Mouse (Mus musculus) cerebellum, adult 18-20 months (tissue): ENCODE results near the gene Eif3i.
A peak's percentile ranks its signal among the peaks of the same experiment; 100 is the strongest.
"Not testable (repeated sequence)": the region's sequence is repeated elsewhere in the genome, so short reads cannot be mapped to it uniquely, and the experiment has no call there.

Source experiments
- DNase-seq, 2 experiments: peaks; one replicate each; pipeline ENCODE4 v3.0.0; 2021

The Eif3i gene

DNA sequence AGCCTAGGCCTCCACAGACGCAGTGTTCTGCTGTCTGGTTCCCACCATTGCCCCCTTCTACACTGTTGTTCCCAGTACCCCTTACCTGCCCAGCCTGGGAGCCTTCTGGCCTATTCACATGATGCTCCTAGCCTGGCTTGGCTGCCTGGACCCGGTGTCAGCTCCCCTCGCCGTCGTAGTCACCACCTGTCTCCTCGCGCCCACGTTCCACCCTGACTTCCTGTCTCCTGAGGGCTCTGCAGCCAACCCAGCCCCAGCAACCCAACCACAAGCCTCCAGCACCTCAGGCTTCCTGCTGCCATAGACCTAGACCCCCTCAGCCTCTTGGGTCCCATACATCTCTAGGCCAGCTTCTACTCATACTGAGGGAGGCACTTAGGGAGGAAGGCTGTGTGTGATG lies 27.0 kb downstream of the Eif3i start, which contains the start of gene Lck:
Lck (minus strand) TSS at position 212 of the 400 bp plus-strand sequence.
- no peak for DNase-seq

- DNase-seq = no peak
Observed at GRCm38 (mm10) chr4:129573093-129573370, 27.4 kb downstream of the Eif3i start.

DNA sequence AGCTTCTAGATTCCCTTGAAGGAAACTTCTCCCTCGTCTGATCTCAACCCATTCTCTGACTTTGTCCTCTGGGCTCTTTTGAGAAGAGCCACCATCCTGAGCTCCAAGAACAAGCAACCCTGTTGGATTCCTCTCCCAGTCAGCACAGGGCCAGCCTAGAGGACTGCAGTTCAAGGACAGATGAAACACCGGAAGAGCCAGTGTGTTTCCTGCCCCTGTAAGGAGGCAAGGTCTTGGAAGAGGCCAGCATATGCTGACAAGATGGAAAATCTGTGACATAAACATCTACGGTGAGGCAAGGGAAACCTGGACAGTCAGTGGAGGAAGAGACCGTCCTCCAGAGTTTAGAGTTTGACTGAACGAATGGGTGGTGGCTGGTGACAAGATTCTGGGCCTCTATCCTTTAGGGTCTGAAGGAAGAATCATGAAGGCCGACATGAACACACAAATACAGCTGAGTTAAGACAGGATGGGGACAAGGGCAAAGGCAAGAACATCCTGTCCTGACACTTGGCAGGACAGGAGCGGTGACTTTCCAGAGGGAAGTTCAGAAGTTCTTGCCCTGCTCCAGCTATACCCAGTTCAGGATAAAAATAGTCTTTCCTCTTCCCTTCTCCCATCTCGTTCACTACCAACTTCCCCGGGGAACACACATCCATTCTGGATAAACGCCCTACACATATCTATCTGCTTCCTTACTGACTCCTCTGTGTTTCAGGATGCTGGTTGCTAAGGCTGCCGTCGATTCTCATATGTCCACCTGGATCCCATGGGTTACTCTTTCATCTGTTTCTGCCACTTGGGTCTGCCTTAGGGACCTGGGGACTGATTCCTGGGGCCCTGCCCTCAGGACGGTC lies 28.0 kb downstream of the Eif3i start:
- DNase-seq = no peak

- DNase-seq = no peak
Observed at GRCm38 (mm10) chr4:129571551-129572084, 28.8 kb downstream of the Eif3i start.

GRCm38 (mm10) chr4:129570028-129570427 lies 30.4 kb downstream of the Eif3i start:
- no peak for DNase-seq

DNA sequence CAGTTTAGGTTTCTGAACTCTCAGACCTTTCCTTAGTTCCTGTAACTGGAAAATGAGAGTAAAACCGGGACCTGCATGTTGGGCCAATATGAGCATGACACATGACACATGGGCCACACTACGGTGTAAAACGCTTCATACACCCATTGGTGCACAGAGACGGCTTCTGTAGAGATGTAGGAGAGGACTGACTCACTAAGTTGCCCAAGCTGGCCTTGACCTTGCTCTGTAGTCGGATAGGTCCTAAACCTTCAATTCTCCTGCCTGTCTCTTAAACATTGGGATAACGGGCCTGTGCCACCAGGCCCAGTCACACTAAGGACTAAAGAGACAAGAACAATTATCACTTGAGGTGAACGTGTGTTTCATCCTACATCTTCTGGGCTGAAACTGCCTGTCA lies 32.1 kb downstream of the Eif3i start:
- no peak for DNase-seq

DNA sequence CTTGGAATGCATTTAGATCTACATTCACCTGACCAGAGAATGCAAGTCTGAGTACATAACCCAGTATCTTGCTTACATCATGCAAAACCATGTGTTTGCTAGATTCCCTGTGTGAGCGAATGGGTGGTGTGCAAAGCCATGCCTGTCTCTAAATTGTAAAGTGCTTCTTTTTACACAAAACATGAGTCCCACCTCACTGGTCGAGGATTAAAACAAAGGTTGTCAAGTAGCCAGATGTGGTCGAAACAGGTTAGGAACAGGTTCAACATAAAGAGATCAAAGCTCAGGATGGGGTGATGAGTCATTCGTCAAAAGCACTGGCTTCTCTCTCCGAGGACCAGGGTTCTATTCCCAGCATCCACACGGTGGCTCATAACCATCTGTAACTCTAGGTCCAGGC lies 35.3 kb downstream of the Eif3i start:
- DNase-seq = no peak

DNA sequence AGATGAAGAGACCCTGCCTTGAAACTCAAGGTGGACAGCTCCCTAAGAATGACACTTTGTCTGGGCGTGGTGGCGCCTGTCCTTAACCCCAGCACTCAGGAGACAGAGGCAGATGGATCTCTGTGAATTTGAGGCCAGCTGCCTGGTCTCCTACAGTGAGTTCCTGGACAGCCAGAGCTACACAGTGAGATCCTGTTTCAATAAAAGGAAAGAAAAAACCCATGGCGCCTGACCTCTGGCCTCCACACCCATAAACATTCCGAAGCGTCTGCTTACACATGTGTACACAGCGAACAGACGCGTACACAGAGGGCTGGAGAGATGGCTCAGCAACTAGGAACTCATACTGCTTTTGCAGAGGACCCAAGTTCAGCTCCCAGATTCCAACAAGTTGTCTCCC lies 36.7 kb downstream of the Eif3i start:
- DNase-seq = no peak

DNA sequence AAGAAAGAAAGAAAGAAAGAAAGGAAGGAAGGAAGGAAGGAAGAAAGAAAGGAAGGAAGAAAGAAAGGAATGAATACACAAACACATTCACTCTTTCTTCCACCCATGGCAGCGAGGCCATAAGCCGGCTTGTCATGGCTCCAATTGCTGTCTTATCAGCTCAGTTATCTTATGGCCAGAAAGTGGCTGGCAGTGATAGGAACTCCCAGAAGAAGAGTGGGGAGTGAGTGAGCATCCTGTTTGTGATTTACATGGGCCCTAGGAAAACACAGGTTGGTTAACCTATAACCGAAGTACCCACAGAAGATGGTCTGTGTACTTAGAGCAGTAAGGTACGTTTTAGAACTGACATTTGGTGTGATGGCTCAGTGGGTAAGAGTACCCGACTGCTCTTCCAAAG lies 39.3 kb downstream of the Eif3i start:
- no peak for DNase-seq

DNA sequence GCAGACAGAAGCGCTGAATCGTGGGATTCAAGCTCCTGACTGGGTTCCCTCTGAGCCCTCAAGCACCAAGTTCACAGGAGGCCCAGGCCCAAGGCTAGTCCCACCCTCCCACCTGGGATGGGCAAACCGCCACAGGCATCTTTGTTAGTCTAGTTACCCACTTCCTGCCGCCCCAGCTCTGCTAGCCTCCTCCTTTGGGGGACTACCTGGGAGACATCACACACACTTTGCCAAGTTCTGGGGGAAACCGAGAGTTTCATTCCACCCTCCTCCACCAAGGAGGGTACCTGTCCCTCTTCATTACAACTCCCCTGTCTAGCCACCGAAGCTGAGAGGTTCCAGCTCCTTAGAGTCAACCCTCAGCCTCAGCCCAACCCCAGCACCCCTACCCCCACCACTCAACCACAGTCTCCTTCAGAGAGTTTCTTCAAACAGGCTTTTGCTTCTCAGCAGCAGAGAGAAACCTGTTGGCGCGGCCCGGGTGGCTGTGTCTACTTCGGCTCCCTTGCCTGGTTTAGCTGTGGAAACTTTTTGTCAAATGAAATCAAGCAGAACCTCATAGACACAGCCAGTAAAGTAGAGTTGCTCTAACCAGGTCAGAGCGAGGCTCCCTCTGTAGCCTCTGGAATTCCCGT lies 42.0 kb downstream of the Eif3i start:
- no peak for DNase-seq

DNA sequence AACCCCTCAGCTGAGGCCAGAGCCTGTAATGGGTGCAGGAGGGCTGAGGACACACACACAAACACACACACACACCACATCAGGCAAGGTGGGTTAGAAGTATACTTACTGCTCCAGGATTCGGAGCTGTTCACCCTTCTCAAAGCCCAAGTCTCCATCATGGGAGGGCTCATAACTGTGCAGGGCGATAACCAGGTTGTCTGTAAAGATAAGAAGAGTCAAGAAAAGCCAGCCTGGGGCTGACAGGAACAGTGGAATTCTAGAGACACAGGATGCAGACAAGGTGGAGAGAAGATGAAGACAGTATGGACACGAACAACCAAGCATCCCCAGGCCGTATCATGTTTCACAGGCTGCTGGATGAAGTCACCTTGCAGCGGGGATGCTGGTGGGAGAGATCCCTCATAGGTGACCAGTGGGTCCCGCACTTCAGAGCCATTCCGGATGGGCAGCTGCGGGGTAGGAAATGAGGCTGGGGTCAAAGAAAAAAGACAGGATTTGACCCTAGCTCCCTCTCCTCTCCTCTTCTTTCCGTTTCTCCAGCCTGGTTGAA lies 43.1 kb downstream of the Eif3i start:
- no peak for DNase-seq

DNA sequence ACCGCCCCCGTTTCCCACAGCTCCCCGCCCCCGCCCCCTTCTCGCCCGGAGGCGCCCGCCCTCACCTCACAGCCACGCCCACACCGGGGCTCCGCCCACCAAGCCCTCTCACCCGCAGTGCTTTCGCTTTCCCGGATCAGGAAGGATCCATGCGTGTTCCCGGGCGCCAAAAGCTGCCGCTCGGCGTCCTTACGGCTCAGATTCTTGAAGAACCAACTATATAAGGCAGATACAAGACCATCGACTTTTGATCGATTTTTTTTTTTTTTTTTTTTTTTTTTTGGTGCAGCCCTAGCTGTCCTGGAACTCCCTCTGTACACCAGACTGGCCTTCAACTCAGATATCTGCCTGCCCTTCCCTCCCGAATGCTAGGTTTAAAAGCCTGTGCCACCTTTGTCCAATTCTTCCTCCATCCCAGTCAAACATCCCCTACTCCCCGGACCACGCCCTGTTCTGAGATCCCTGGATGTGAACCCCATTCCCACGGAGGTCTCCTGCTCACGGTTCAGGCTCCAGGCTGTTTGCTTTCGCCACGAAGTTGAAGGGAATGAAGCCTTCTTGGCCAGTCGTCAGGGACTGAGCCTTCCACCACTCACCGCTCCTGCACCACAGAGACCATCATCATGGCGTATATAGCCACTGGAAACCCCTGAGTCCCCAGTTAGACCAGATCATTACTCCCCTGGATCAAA lies 43.8 kb downstream of the Eif3i start:
- peak; percentile 81 to 87 for DNase-seq

- no peak for DNase-seq
Observed at GRCm38 (mm10) chr4:129555862-129556531, 44.5 kb downstream of the Eif3i start.

DNA sequence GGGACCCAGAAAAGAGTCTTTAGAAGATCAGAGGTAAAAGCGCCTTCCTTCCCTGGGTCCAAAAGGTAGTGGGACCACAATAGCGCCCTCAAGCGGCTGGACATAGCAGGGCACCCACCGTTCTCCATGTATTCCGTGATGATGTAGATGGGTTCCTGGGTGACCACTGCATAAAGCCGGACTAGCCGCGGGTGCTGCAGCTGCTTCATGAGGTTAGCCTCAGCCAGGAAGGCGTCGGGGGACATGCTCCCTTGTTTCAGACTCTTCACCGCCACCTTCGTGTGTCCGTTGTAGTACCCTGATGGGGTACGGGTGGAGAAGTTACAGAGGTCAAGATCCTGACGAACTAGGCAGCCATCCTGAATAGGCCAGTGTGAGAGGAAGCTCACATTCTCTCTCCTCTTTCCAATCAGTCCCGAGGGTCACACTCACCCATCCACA lies 45.0 kb downstream of the Eif3i start:
- peak; percentile 62 to 70 for DNase-seq

DNA sequence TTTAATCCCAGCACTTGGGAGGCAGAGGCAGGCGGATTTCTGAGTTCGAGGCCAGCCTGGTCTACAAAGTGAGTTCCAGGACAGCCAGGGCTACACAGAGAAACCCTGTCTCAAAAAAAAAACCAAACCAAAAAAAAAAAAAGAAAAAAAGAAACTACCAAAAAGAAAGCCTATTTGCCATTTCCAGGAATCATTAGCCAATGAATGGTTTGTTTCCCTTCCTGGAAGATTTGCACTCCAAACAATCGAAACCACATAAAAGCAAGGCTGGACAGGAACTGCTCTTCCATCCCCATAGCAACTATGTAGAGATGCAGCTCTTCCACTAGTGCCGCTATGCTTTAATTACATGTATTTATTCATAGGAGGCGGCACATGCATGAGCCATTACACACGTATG lies 45.9 kb downstream of the Eif3i start:
- DNase-seq = not testable (repeated sequence)

GRCm38 (mm10) chr4:129550295-129550694 lies 50.2 kb downstream of the Eif3i start:
- DNase-seq = no peak

DNA sequence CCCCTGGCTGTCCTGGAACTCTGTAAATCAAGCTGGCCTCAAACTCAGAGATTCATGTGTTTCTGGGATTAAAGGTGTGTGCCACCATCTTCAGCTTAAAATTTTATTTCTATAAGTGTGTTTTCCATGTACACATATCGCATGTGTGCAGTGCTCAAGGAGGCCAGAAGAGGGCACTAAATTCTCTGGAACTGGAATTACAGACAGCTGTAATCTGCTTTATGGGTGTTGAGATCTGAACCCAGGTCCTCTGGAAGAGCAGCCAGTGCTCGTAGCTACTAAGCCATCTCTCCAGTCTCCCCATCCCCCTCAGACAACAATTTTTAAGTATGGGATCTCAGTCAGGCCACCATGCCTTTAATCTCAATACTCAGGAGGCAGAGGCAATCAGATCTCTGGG lies 51.1 kb downstream of the Eif3i start:
- no peak for DNase-seq

DNA sequence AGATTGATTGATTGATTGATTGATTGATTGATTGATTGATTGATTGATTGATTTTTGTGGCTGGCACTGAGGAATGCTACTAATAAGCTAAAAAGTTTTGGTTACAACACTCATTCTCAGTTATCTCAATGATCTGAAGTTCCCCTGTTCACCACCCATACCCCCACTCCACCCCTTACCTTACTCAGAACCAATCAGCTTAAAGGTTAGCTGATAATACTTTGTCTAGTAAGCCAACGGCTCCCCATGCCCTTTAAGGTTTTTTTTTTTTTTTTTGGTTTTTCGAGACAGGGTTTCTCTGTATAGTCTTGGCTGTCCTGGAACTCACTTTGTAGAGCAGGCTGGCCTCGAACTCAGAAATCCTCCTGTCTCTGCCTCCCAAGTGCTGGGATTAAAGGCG lies 52.8 kb downstream of the Eif3i start:
- not testable (repeated sequence) for DNase-seq

DNA sequence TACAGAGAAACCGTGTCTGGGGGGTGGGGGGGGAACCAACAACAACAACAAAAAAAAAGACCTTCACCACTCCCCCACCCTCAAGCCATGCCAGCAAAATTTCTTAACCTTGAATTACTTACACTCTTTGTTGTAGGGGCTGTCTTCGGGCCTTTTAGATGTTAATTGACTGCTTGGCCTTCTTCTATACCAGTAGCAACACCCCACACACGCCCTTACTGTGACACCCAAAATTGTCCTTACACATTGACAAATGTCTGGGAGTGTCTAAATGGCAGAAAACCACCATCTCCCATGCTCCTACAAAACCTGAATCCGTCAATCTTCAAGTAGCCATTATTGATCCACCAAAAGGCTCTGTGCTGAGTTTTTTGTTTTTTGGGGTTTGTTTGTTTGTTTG lies 56.3 kb downstream of the Eif3i start:
- no peak for DNase-seq

GRCm38 (mm10) chr4:129542592-129543141 lies 57.8 kb downstream of the Eif3i start, which contains the start of gene Hdac1:
Gene Hdac1, minus strand, starts transcription at chr4:129542713.
- DNase-seq = peak; percentile 97 to 98
